Mouse (Mus musculus) skeletal muscle tissue, adult 2 months (tissue): Measurements from ENCODE around the gene Timm22.

Experiments
- DNase-seq: peaks from one replicate; pipeline ENCODE4 v3.0.0-alpha.2; 2012; ENCODE audit warnings: low read depth, low spot score

Timm22 gene

DNA sequence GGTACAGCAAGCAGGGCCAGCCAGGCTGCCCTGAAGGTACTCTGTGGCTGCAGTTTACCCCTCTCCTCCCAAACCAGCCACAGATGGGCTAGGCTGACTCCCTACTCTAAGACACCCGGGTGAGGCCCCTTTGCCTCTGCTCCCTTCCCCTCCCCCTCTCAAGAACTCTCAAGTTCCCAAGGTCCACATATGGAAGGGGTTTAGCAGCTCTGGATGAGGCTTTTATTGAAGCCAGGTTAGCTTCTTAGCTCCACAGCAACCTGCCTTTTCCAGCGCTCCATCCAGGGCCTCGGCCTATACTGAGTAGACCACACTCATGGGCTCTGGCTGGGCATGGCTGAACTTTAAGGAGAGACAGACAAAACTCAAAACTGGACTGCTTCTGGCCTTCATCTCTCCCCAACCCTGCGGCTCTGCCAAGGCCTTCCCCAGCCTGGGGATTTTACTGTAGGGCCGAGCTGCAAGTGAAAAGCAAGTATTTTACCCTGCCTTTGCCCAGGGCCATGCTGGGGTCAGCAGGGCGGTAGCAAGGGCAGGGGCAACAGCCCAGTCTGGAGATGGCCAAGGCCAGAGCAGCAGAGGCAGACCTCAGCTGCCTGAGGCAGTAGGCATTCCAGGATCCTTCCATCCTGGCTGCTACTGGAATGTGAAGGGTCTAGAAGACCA, 23.3 kb downstream of the Timm22 start:
- no peak for DNase-seq

DNA sequence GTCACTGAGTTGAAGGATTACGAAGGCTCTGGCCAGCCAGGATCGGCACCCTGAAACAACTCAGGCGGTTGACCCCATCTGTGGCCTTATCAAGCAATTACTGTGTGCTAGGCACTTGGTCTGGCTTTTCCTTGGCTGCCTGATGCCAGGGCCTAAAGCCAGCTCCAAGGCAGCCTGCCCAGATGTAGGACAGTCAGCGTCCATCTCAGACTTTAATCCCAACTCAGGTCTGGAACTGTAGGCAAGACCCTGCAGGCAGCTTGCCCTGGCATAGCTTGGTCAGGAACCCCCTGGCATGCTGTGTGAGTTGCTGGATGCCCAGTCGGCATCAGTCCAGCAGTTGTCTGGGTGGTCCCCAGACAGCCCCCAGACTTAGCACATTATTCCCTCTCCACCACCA, 29.3 kb downstream of the Timm22 start:
- no peak for DNase-seq

DNA sequence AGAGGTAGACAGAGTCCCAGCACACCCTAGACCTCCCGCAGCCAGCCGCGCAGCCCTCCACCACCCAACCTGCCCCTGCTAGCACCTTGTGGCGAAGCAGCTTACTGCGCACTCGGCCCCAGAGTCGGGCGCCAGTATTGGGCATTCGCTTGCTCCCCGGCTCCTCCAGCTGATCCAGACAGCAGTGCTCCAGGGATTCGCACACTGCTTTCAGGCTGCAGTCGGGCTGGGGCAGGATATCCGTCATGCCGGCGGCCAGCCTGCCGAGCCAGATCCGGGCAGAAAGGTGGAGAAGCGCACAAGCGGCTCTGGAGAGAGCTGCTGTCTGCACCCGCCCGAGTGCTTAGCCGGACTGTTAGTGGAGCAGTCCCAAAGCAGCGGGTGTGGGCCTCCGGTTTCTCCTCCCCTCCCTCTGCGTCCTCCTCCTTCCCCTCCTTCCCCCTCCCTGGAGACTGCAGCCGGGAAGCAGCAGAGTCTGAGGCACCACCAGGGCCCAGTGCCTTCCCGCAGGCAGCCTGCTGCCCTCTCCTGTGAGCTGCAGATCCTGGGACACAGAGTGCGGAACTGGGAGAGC, 30.2 kb downstream of the Timm22 start:
- DNase-seq = peak; percentile 56

DNA sequence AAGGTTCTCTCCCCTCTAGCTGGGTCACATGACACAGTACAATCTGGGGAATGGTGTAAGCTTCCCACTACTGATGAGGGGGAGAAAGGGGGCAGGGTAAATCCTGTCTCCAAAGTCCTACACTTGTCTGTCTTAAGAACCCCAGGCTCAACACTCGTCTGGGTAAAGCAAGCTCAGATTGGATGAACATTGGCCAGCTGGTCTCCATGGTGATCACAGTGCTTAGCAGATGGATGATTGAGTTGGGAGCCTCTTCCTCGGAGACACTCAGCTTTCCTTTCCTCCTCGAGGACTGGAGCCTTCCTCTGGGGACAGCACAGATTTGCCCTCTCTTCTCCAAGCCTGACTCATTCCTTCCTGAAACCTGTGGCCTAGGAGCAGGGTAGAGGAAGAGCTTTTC, 32.9 kb downstream of the Timm22 start:
- no peak for DNase-seq

DNA sequence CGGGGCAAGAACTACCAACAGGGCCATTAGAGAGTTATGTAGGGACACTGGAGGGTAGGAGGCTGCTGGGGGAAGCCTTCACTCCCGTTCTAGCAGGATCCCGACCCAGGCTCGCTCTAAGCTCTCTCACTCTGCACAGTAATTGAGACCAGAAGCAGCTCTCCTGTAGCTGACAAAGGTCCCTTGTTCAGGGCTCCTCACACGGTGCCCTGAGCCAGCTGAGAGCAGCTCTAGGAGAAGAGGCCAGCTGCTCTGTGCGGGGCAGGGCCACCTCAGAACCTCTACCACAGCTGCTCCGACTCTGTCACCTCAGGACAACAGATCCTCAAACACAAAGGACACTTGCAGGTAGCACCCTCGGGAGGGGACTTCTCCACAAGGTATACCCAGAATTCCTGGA, 38.7 kb downstream of the Timm22 start:
- no peak for DNase-seq

DNA sequence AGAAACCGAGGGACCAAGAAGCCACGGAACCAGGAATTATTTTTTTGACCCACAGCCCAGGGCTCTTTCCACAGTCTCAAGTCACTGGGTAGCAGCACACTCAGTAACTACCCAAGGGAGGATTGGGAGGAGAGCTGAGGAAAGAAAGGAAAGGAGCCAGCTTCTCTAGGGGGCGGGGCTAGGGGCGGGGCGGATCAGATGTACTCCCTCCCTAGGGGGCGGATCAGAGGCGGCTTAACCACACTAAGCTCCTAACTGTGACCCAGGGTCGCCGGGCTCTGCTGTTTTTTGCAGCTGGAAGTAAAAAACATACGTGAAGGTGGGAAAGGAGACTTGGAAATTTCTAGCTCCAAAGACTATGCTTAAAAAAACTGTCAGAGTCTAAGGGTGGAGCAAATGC, 39.5 kb downstream of the Timm22 start:
- peak; percentile 50 for DNase-seq

DNA sequence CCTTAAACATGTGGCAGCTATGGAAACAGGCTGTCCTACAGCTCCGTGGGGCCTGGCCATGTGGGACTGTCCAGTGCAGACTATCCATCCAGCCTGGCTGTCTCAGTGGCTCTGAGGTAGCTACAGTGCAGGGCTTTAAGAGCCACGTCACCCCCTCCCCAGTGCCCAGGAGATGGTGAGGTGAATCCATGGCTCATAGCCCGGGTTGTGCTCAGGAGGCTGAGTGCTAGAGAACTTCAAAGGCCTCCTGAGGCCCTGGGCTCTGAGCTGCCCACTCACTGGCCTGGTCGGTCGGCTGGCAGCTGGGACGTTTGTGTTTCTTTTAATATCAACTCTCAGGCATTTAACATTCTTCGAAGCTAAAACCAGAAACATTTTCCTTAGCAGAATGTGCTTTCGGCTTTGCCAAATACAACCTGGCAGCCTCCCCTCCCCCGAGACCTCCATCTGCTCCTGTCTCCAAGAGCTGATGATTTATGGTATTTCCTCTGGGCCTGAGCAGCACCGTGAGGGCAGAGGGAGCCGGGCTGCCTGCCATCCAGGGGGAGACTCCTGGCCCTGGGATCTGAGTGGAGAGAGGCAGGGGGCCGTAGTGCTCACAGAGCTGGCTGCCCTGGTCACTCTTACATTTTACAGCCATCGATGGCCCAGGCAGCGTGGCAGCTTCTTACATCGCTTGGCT, 42.9 kb downstream of the Timm22 start:
- peak; percentile 66 for DNase-seq

DNA sequence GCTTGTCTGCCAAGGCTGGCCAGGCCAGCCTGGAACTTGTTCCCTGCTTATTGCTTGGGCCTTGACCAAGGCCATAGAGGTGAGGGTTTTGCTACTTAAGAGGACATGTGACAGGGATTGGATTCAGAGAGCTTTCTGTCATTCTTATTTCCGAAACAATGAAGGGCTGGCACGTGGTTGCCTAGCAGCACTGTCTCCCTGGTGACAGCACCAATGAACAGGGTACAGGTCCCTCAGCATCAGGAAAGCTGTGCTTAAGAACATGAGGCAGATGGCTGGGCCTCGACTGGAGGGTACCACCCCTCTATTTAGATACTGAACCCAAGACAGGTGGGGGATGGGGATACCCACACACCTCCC, 43.4 kb downstream of the Timm22 start:
- DNase-seq = no peak

DNA sequence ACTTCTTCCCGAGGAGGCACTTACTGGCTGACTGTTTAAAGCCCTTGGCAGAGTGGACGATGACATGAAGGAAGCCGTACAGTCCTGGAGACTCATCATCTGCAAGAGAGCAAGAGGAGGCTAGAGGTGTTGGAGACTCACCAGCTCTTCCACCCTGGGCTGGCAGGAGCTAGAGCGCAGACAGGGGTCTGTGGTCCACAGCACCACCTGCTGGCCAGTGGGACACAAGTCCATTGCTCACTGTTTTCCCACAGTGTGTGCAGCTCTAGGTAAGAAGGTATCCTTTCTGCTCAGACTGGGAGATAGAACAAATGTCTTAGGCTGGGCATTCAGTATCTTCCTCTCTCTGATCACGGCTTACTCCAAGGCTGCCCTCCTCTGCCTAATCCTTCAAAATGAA, 47.7 kb downstream of the Timm22 start:
- peak; percentile 70 for DNase-seq

DNA sequence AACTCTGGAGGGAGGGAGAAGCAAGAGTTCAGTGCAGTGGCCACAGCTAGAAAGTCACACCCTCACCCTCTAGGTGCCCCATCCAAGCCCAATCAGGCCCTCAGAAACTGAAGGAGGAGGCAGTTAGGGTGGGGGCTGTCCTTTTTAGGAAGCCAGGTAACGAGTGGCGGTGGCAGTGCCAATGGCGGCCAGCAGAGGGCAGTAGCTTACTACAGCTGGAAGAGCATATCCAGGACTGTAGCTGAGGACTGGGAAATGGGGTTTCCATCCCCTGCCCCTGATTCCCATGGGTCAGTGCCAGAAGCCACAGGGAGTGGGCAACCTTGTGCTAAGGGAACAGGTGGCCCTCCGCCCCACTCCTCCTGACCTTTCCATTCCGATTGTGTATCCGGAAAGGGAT, 49.5 kb downstream of the Timm22 start:
- peak; percentile 59 for DNase-seq

DNA sequence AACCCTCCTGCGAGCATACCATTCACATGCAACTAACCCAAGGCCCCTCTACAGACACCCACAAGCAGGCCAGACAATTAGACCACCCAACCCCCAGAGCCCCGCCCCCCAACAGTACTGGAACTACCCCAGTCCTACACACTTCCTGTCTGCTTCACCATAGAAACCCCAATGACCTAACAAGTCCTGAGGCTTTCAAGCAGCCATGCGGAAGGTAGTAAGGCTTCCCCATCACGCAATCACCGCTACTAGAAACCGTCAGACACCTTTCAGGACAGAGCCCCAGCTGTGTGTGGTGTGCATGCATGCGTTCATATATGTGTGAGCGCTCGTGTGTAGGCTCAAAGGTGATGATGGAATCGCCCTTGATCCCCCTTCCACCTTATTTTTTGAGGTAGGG, 50.1 kb downstream of the Timm22 start:
- DNase-seq = no peak

DNA sequence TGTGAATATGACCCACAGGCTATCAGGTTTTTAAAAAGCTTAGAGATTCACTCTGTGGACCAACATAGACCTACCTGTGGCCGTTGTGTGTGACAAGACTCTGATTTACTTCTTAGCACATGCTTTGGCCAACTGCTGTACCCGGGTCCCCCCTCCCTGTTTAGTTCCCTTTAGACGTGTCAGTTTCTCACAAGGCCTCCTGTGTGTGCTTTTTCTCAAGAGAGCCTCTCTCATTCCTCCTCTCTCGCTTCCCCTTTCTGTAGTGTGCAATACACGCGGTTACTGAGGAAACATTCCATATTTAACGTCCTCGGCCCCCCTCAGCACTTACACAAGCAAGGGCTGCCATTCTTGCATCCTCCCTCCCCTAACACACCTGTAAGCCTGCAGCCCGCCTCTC, 52.0 kb downstream of the Timm22 start:
- DNase-seq = no peak

DNA sequence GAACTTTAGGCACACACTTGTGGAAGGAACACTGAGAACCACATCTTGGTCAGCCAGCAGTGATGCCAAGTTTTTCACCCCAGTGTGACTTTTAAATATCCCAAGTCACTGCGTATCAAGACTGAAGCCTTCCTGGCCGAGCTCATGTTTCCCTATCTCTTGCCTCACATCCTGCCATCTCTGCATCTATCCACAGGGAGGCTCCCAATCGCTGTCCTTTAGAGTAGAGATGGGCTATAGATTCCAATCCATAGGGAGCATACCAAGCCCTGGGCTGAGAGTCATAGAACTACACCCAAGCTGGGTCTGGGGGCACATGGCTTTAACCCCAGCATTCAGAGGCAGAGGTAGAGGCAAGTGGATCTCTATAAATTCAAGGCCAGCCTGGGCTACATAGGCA, 52.7 kb downstream of the Timm22 start:
- DNase-seq = no peak

DNA sequence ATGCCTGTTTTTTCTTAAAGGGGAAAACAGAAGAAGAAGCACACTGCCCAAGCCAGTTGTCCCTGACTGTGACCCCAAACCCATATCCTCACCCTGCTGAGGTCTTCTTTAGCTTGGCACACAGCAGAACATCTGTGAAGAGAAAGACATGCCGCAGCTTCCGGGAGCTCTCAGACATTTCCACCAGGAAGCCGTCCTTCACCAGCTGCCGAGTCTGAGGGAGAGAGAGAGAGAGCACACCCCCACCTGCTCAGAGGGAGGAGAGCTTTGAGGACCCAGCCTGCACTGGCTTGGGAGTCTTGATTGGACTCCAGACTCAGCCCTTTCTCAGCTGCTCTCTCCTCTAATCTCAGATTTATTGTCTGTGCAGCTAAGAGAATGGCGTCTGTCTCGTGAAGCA, 54.4 kb downstream of the Timm22 start:
- no peak for DNase-seq

DNA sequence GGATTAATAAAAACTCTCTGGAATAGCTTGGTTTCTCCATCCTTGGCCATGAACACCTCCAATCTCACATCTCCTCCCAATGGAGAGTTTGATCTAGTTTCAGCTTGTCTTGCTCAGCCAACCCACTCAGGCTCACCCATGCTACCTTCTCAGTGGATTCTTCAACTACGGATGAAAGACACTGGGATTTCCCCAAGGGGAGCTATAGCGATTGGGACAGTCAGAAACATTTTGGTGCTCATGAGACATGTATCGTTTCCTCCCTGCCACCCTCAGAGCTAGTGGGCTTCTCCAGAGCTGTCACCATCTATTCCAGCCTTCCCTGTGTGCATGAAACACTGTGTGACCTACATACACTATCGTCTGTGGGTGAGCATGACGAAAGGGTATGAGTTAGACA, 54.9 kb downstream of the Timm22 start:
- DNase-seq = no peak

DNA sequence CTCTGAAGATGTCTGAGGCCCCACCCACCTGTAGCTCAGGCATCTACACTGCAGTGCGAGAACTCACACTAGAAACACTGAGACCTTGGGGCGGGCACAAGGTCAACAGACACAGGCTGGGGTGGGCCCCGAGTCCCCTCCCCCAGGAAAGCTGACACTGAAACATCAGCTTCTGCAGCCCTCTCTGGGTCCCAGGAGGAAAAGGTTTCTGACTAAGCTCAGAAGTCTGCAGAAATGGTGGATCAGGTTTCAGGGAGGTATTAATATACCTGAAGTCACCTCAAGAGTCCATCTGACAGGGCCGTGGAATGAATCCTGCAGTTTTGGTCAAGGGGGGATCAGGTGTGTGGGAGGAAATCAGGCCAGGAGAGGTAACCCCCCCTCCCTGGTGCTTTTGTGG, 59.1 kb downstream of the Timm22 start:
- no peak for DNase-seq
